Mouse (Mus musculus) limb, embryonic 14.5 days (tissue): Measurements from ENCODE around the gene Serhl. TPM values are rescaled to one million over a fixed set of nuclear protein-coding genes. Genes with fewer than 3 reads are reported as not detected.
"Not testable (repeated sequence)": the region's sequence is repeated elsewhere in the genome, so short reads cannot be mapped to it uniquely, and the experiment has no call there.

Source experiments
- ATAC-seq: fragments of 200-750 bp; cut with Nextera tagmentation; 2 replicates; pipeline ENCODE4 v1.8.0; 2017; ENCODE audit warnings: low read depth, moderate number of reproducible peaks, moderate TSS enrichment; ENCODE audit not compliant: low FRiP score
- DNase-seq: peaks from one replicate; pipeline ENCODE4 v3.0.0-alpha.2; 2015; ENCODE audit warnings: low spot score
- H3K27ac ChIP-seq: fragments of 300-500 bp; sonication (generic); replicated peaks from 2 replicates; pipeline ENCODE4 v1.5.1; 2014; ENCODE audit warnings: low read depth, mild to moderate bottlenecking, low read length, moderate library complexity, mixed read lengths
- H3K27me3 ChIP-seq: fragments of 300-500 bp; sonication (generic); 2 replicates; pipeline ENCODE4 v1.6.1; 2014; ENCODE audit warnings: low read length, mixed read lengths; ENCODE audit not compliant: control insufficient read depth, insufficient read depth
- H3K36me3 ChIP-seq: fragments of 300-500 bp; sonication (generic); 2 replicates; pipeline ENCODE4 v1.6.1; 2014; ENCODE audit warnings: mild to moderate bottlenecking, low read length, moderate library complexity, mixed read lengths; ENCODE audit not compliant: control insufficient read depth, insufficient read depth
- H3K4me1 ChIP-seq: fragments of 300-500 bp; sonication (generic); 2 replicates; pipeline ENCODE4 v1.6.1; 2014; ENCODE audit warnings: antibody characterized with exemption, low read length, mixed read lengths; ENCODE audit not compliant: control insufficient read depth, insufficient read depth
- H3K4me2 ChIP-seq: fragments of 300-500 bp; sonication (generic); replicated peaks from 2 replicates; pipeline ENCODE4 v1.6.1; 2014; ENCODE audit warnings: low read depth, mild to moderate bottlenecking, low read length, moderate library complexity; ENCODE audit not compliant: severe bottlenecking
- H3K4me3 ChIP-seq: fragments of 300-500 bp; sonication (generic); replicated peaks from 2 replicates; pipeline ENCODE4 v1.5.1; 2014; ENCODE audit warnings: low read length
- H3K9ac ChIP-seq: fragments of 300-500 bp; sonication (generic); 2 replicates; pipeline ENCODE4 v1.6.1; 2014; ENCODE audit warnings: mild to moderate bottlenecking, low read depth, low read length, moderate library complexity; ENCODE audit not compliant: severe bottlenecking
- H3K9me3 ChIP-seq: fragments of 300-500 bp; sonication (generic); 2 replicates; pipeline ENCODE4 v1.6.1; 2016; ENCODE audit warnings: low read length; ENCODE audit not compliant: control insufficient read depth
- POLR2A ChIP-seq: fragments of 200-500 bp; IDR thresholded peaks from 2 replicates; pipeline ENCODE4 v1.8.0; 2012; ENCODE audit warnings: inconsistent platforms, mild to moderate bottlenecking, moderate library complexity, borderline replicate concordance; ENCODE audit not compliant: insufficient read depth, insufficient read length; ENCODE audit errors: extremely low read depth
- WGBS: fragments of 180-500 bp; shearing (Covaris S2); extraction: QIAGEN DNeasy Blood & Tissue Kit; methylation state at CpG from one replicate; pipeline ENCODE4 v1.1.7; 2014; 5-methylcytosine and 5-hydroxymethylcytosine counted together
- polyA plus RNA-seq, 2 experiments: library from polyadenylated mRNA; depleted of rRNA in 1 of 2; stranded (reverse) in 1 of 2; unstranded in 1 of 2; fragments of >200 nt; fragmentation: Nextera tagmentation in 1 of 2; extraction: Ambion mirVana in 1 of 2; gene quantifications; 2 replicates each; pipeline versions ENCODE4 v1.2.1 to v1.2.3; 2012 to 2014

Gene Serhl
- polyA plus RNA-seq, 2 experiments = 62.7 to 68.2 TPM

GRCm38 (mm10) chr15:83056378-83057083 lies 32.8 kb upstream of the Serhl start:
- H3K4me3 ChIP-seq = peak overlapping the region; percentile 34
- H3K4me1 ChIP-seq = peaks cover 10% of the 10 kb centered on the region
- peak overlapping the region; percentile 56 for H3K9ac ChIP-seq
- no peaks in the 10 kb centered on the region for H3K9me3 ChIP-seq
- H3K27ac ChIP-seq = no peak overlapping the region
- H3K4me2 ChIP-seq = peak overlapping the region; percentile 85
- 0 out of 2 replicates have a peak, but pooled peaks have one; percentile 35 for ATAC-seq
- under 1% methylated on average over 29 of the region's 29 CpGs for WGBS
- H3K27me3 ChIP-seq = no peaks in the 10 kb centered on the region
- no peaks in the 10 kb centered on the region for H3K36me3 ChIP-seq
- no peak for TF ChIP-seq POLR2A
- no peak for DNase-seq

GRCm38 (mm10) chr15:83057533-83057932 lies 31.8 kb upstream of the Serhl start:
- H3K4me1 ChIP-seq = peaks cover 10% of the 10 kb centered on the region
- no peaks in the 10 kb centered on the region for H3K36me3 ChIP-seq
- no peak overlapping the region for H3K27ac ChIP-seq
- no peak for TF ChIP-seq POLR2A
- H3K9me3 ChIP-seq = no peaks in the 10 kb centered on the region
- DNase-seq (no peak), ATAC-seq (no peak)
- WGBS = 72% methylated on average over 8 of the region's 8 CpGs
- no peak overlapping the region for H3K4me2 ChIP-seq
- H3K9ac ChIP-seq = no peak overlapping the region
- H3K4me3 ChIP-seq = no peak overlapping the region
- H3K27me3 ChIP-seq = no peaks in the 10 kb centered on the region

- no peaks in the 10 kb centered on the region for H3K36me3 ChIP-seq
- H3K9ac ChIP-seq = no peak overlapping the region
- H3K27ac ChIP-seq = no peak overlapping the region
- H3K4me3 ChIP-seq = no peak overlapping the region
- no peak for TF ChIP-seq POLR2A
- H3K9me3 ChIP-seq = no peaks in the 10 kb centered on the region
- no peak for DNase-seq
- H3K4me2 ChIP-seq = no peak overlapping the region
- H3K4me1 ChIP-seq = peaks cover 10% of the 10 kb centered on the region
- no peak for ATAC-seq
- 50% methylated on average over 5 of the region's 5 CpGs for WGBS
- H3K27me3 ChIP-seq = no peaks in the 10 kb centered on the region
Observed at GRCm38 (mm10) chr15:83059233-83059660, 30.1 kb upstream of the Serhl start.

GRCm38 (mm10) chr15:83061689-83062088 lies 27.6 kb upstream of the Serhl start:
- H3K27me3 ChIP-seq = no peaks in the 10 kb centered on the region
- no peak for ATAC-seq

GRCm38 (mm10) chr15:83062582-83062981 lies 26.7 kb upstream of the Serhl start:
- not testable (repeated sequence) for ATAC-seq, H3K27me3 ChIP-seq, H3K4me2 ChIP-seq, H3K4me1 ChIP-seq, H3K27ac ChIP-seq, H3K9ac ChIP-seq, DNase-seq, H3K4me3 ChIP-seq, H3K36me3 ChIP-seq, H3K9me3 ChIP-seq
- WGBS = 90% methylated on average over 2 of the region's 2 CpGs

More at GRCm38 (mm10) chr15:83061689-83062088, 27.6 kb upstream of the Serhl start:
- Histone ChIP-seq H3K36me3 (no peaks in the 10 kb centered on the region), H3K4me2 (no peak overlapping the region), H3K27ac (no peak overlapping the region), H3K9me3 (no peaks in the 10 kb centered on the region), H3K9ac (no peak overlapping the region), H3K4me3 (no peak overlapping the region), H3K4me1 (peaks cover 8% of the 10 kb centered on the region)
- TF ChIP-seq POLR2A = no peak
- no peak for DNase-seq
- 11% methylated on average over 4 of the region's 5 CpGs for WGBS
